Mouse (Mus musculus): ENCODE measurements around the gene Cachd1.

GRCm38 (mm10) chr4:100890106-100890970 is 113.9 kb downstream of the Cachd1 start:
- no peak for TF ChIP-seq CTCF (IDR thresholded peaks at IDR 0.05; ENCODE audit: insufficient read depth, low read length)
- TF ChIP-seq POLR2A (IDR thresholded peaks at IDR 0.05; ENCODE audit: borderline replicate concordance, extremely low read depth, low read depth, low read length), result no peak

All from lung, adult 2 months (tissue).